In the genomic region with DNA sequence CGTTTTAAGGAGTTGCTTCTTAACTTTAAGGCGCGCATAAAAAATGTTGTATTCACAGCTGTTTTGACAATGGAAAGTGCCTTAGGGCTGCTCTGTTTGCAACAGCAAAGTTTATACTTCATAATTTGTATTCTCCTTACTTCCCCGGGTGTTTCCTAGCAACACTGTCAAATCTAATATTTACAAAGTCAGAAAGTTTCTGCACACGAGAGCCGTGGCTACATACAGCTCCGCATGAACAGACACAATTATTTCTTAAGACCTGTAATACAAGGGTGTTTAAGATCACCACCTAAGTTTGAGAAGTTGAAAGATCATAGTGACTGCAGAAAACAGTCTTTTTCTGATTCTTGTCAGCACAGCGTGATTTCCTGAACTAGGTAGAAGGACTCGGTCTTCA, we compare ENCODE assay signal across 8 mouse cellular contexts. TPM values are rescaled to one million over a fixed set of nuclear protein-coding genes. Genes with fewer than 3 reads are reported as not detected.
DNase-seq lines count a peak whose midpoint lies in the region; ATAC-seq and TF ChIP-seq lines count a peak whose summit lies in the region.

No protein-coding gene starts in this region.

- no peak overlapping the region for H3K27ac ChIP-seq in lung, embryonic 15.5 days
- H3K27ac ChIP-seq in limb, embryonic 15.5 days, result peak overlapping the region; percentile 40
- 0 out of 2 replicates have a peak overlapping the region, but pooled peaks have one; percentile 14 for H3K27ac ChIP-seq in small intestine, adult 2 months (ENCODE audit: insufficient read depth, low read depth, low read length)

- DNase-seq in lung, postnatal 14 days, result no peak
- peak; percentile 25 for DNase-seq in fibroblast of lung, adult 2 months (ENCODE audit: low read depth)
- no peak for DNase-seq in urinary bladder, adult 18-20 months (ENCODE audit: low spot score in 2 of 2)
- DNase-seq in cerebellum, postnatal 36 days, result no peak
- no peak for DNase-seq in layer of hippocampus, adult 9-11 months

- TF ChIP-seq POLR2A in small intestine, adult 2 months (IDR thresholded peaks at IDR 0.05; ENCODE audit: low read depth, low read length), result no peak

- no peaks in the 10 kb centered on the region for H3K9me3 ChIP-seq in lung, embryonic 15.5 days
- no peaks in the 10 kb centered on the region for H3K9me3 ChIP-seq in limb, embryonic 15.5 days

- H3K36me3 ChIP-seq in lung, embryonic 15.5 days, result no peaks in the 10 kb centered on the region
- H3K36me3 ChIP-seq in limb, embryonic 15.5 days, result no peaks in the 10 kb centered on the region
- no peaks in the 10 kb centered on the region for H3K36me3 ChIP-seq in small intestine, adult 2 months (ENCODE audit: control insufficient read depth, insufficient read depth, low read length)

- H3K4me2 ChIP-seq in lung, embryonic 15.5 days, result peak overlapping the region; percentile 66
- peak overlapping the region; percentile 73 for H3K4me2 ChIP-seq in limb, embryonic 15.5 days

- peaks cover 6% of the 10 kb centered on the region; the same call in 1 of the 2 replicates for H3K4me1 ChIP-seq in lung, embryonic 15.5 days
- peaks cover 7% of the 10 kb centered on the region for H3K4me1 ChIP-seq in limb, embryonic 15.5 days
- peaks cover 2% of the 10 kb centered on the region for H3K4me1 ChIP-seq in small intestine, adult 2 months (ENCODE audit: control insufficient read depth, insufficient read depth, insufficient read length, low read length)

- H3K9ac ChIP-seq in lung, embryonic 15.5 days, result no peak overlapping the region
- no peak overlapping the region for H3K9ac ChIP-seq in limb, embryonic 15.5 days

- WGBS in lung, embryonic 15.5 days, result 10% methylated on average over 9 of the region's 9 CpGs
- WGBS in limb, embryonic 15.5 days, result 16% methylated on average over 9 of the region's 9 CpGs
- WGBS in small intestine, adult 2 months, result under 1% methylated on average over 9 of the region's 9 CpGs

- no peak for TF ChIP-seq CTCF in small intestine, adult 2 months (IDR thresholded peaks at IDR 0.05; ENCODE audit: extremely low read depth, insufficient read length, insufficient replicate concordance, low read depth, low read length)

- no peak for ATAC-seq in lung, embryonic 15.5 days (ENCODE audit: borderline replicate concordance, extremely low read depth, low FRiP score, low TSS enrichment)
- ATAC-seq in limb, embryonic 15.5 days (ENCODE audit: insufficient number of reproducible peaks, low FRiP score, low TSS enrichment, low read depth), result no peak

- H3K27me3 ChIP-seq in lung, embryonic 15.5 days, result no peaks in the 10 kb centered on the region
- H3K27me3 ChIP-seq in limb, embryonic 15.5 days, result no peaks in the 10 kb centered on the region
- H3K27me3 ChIP-seq in small intestine, adult 2 months (ENCODE audit: control insufficient read depth, insufficient read depth, low read length), result no peaks in the 10 kb centered on the region

- peak overlapping the region; percentile 39 for H3K4me3 ChIP-seq in lung, embryonic 15.5 days
- peak overlapping the region; percentile 36 for H3K4me3 ChIP-seq in limb, embryonic 15.5 days
- no peak overlapping the region for H3K4me3 ChIP-seq in small intestine, adult 2 months (ENCODE audit: low read depth, low read length)

RNA-seq across cellular contexts. Expression of gene Slc7a11, which starts 0.5 kb away (rescaled TPM):
- polyA plus RNA-seq in lung, embryonic 15.5 days (2015; fragmentation: Nextera tagmentation; extraction: Ambion mirVana), result 0.15 and 0.26 TPM in 2 replicates
- polyA plus RNA-seq in limb, embryonic 15.5 days (2015; fragmentation: Nextera tagmentation; extraction: Ambion mirVana), result 6.8 and 7.0 TPM in 2 replicates
- polyA plus RNA-seq in small intestine, adult 2 months (2012; rRNA removed), result 0.27 and 0.55 TPM in 2 replicates
